8 mouse cellular contexts compared by ENCODE assay signal in genomic region chr9:123530566-123531130, GRCm38 (mm10). TPM values are rescaled to one million over a fixed set of nuclear protein-coding genes. Genes with fewer than 3 reads are reported as not detected.
DNase-seq lines count a peak whose midpoint lies in the region; ATAC-seq lines count a peak whose summit lies in the region.

No protein-coding gene starts in this region.

- peak overlapping the region; percentile 89 for H3K9ac ChIP-seq in hindbrain, embryonic 11.5 days (ENCODE audit: low read depth, low read length)
- H3K9ac ChIP-seq in midbrain, embryonic 12.5 days (replicated peaks), result peak overlapping the region; percentile 92

- H3K4me3 ChIP-seq in hindbrain, embryonic 11.5 days (ENCODE audit: low read depth, low read length), result peak overlapping the region; percentile 92
- peak overlapping the region; percentile 96 for H3K4me3 ChIP-seq in midbrain, embryonic 12.5 days

- no peak for ATAC-seq in hindbrain, embryonic 11.5 days (ENCODE audit: low FRiP score)
- no peak for ATAC-seq in midbrain, embryonic 12.5 days (ENCODE audit: low FRiP score, low read depth)

- H3K36me3 ChIP-seq in hindbrain, embryonic 11.5 days (ENCODE audit: control insufficient read depth, insufficient read depth, low read length), result no peaks in the 10 kb centered on the region
- H3K36me3 ChIP-seq in midbrain, embryonic 12.5 days, result no peaks in the 10 kb centered on the region

- H3K27ac ChIP-seq in hindbrain, embryonic 11.5 days (ENCODE audit: low read depth, low read length), result peak overlapping the region; percentile 95; the same call in 1 of the 2 replicates
- peak overlapping the region; percentile 96 for H3K27ac ChIP-seq in midbrain, embryonic 12.5 days (replicated peaks)

- intact Hi-C loops in left cerebral cortex, postnatal 36 days (cut with DNase I), result no loop called here

- H3K9me3 ChIP-seq in hindbrain, embryonic 11.5 days (ENCODE audit: control insufficient read depth, low read length), result no peaks in the 10 kb centered on the region
- H3K9me3 ChIP-seq in midbrain, embryonic 12.5 days, result no peaks in the 10 kb centered on the region

- H3K4me1 ChIP-seq in hindbrain, embryonic 11.5 days (replicated peaks; ENCODE audit: control insufficient read depth, insufficient read depth, low read length), result no peaks in the 10 kb centered on the region
- H3K4me1 ChIP-seq in midbrain, embryonic 12.5 days, result peaks cover 17% of the 10 kb centered on the region

- no peaks in the 10 kb centered on the region for H3K27me3 ChIP-seq in hindbrain, embryonic 11.5 days (ENCODE audit: control insufficient read depth, insufficient read depth, low read length)
- H3K27me3 ChIP-seq in midbrain, embryonic 12.5 days, result no peaks in the 10 kb centered on the region

- H3K4me2 ChIP-seq in hindbrain, embryonic 11.5 days (replicated peaks; ENCODE audit: low read depth, low read length), result peak overlapping the region; percentile 61
- H3K4me2 ChIP-seq in midbrain, embryonic 12.5 days (replicated peaks), result peak overlapping the region; percentile 71

- DNase-seq in kidney, adult 9 months, result peak; percentile 67
- DNase-seq in kidney, postnatal 4 days, result no peak
- DNase-seq in Muller cell, postnatal 12 days (ENCODE audit: inconsistent ontology term), result peak; percentile 29
- no peak for DNase-seq in hindbrain, embryonic 11.5 days (ENCODE audit: low spot score)
- DNase-seq in cerebellum, postnatal 36 days, result no peak
- DNase-seq in left cerebral cortex, postnatal 36 days (ENCODE audit: low spot score in 2 of 2), result no peak
- no peak for DNase-seq in cerebellum, adult 11-12 months

- WGBS in hindbrain, embryonic 11.5 days, result 50% methylated on average over 11 of the region's 11 CpGs
- WGBS in midbrain, embryonic 12.5 days, result 50% methylated on average over 11 of the region's 11 CpGs

RNA-seq across cellular contexts. Expression of gene Sacm1l, which starts 1.1 kb away (rescaled TPM):
- 50.6 and 60.1 TPM in 2 replicates for polyA plus RNA-seq in hindbrain, embryonic 11.5 days (2014; fragmentation: Nextera tagmentation; extraction: Ambion mirVana)
- 51.5 and 54.2 TPM in 2 replicates for polyA plus RNA-seq in midbrain, embryonic 12.5 days (2016; fragmentation: Nextera tagmentation; extraction: Ambion mirVana)
- total RNA-seq in left cerebral cortex, postnatal 36 days (2021), result 10 to 100 TPM; 52.8 to 60.8 TPM

RNA-seq across cellular contexts. Expression of gene Limd1, which starts 52.1 kb away (rescaled TPM):
- 37.5 and 40.0 TPM in 2 replicates for polyA plus RNA-seq in hindbrain, embryonic 11.5 days (2014; fragmentation: Nextera tagmentation; extraction: Ambion mirVana)
- 40.9 and 45.3 TPM in 2 replicates for polyA plus RNA-seq in midbrain, embryonic 12.5 days (2016; fragmentation: Nextera tagmentation; extraction: Ambion mirVana)
- 1 to 10 TPM; 6.2 to 6.8 TPM for total RNA-seq in left cerebral cortex, postnatal 36 days (2021)

Comparison
In these comparisons a context has a peak if more than half of its experiments do, and no peak if none do; other contexts are left out.
1. DNase-seq: peak in kidney, adult 9 months (single experiment) and Muller cell, postnatal 12 days (single experiment); none in kidney, postnatal 4 days (0 of 2), hindbrain, embryonic 11.5 days (single experiment), cerebellum, postnatal 36 days (0 of 2), left cerebral cortex, postnatal 36 days (0 of 2) and cerebellum, adult 11-12 months (single experiment).